Mouse (Mus musculus): ENCODE measurements around the gene Gdf9. TPM values are rescaled to one million over a fixed set of nuclear protein-coding genes. Genes with fewer than 3 reads are reported as not detected.

Gene Gdf9
- total and polyA plus RNA-seq, 3 experiments, result 0.37 to 0.43 (median 0.39) TPM

DNA sequence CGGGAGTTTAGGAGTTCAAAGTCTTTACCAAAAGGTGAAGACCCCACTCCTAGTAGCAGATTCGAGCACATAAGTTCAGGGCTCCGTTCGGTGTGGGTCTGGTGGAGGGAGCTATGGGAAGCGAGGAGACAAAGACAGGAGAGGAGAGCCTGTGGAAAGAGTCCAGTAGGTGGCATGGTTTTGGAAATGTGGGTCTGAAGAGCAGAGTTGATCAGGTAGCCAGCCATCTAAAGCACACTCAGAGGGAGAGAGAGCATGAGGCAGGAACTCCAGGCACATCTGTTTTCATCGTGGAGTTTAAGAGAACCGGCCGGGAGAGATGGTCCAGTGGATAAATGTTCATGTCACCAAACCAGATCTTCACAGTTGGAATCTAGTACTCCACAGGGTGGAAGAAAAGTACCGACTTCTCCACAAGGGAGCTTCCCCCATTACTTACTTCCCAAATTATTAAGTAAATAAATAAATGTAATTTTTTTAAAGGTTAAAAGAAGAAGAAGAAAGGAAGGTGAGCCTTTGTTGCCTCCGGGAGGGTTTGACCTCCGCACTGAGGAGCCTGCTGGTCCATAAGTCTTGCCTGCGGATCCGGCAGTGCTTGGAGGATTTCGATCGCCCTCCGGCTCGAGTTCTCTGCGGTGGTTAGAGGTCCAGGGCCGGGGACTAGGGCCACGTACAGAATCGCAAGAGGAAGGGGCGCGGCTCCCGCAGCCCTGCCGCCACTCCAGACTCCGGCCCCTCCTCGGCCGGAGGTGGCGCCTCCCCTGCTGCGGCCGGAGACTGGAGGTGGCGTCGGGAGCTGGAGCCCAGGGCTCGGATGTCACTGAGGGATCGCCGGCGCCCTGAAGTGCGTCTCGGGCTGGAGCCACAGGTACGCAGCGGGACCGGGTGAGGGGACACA is 25.9 kb downstream of the Gdf9 start, which contains the start of the genes Gm10447 and Shroom1:
Gene Gm10447 (minus strand): TSS at position 637 of the 898 bp plus-strand sequence.
Gene Shroom1 (plus strand): TSS at position 732 of the 898 bp plus-strand sequence.
- TF ChIP-seq CTCF (IDR thresholded peaks at IDR 0.05) (peak; percentile 70), POLR2A (IDR thresholded peaks at IDR 0.05; ENCODE audit: insufficient read depth, low read depth, low read length) (peak; percentile 32), EP300 (IDR thresholded peaks at IDR 0.05; ENCODE audit: insufficient read depth, low read depth, low read length) (no peak)
- peak; percentile 76 to 78 for DNase-seq
- H3K27me3 ChIP-seq (ENCODE audit: control insufficient read depth, insufficient read depth, low read length), result no peaks in the 10 kb centered on the region
- H3K9ac ChIP-seq (ENCODE audit: low read depth, low read length), result peak within 1 kb of the TSS; percentile 76
- peaks cover 2% of the 10 kb centered on the region for H3K4me1 ChIP-seq (ENCODE audit: control insufficient read depth, insufficient read depth, low read length)
- H3K36me3 ChIP-seq (ENCODE audit: control insufficient read depth, insufficient read depth, low read length), result no peaks in the 10 kb centered on the region
- 4% methylated on average over 42 of the region's 42 CpGs for WGBS
- H3K79me2 ChIP-seq (replicated peaks; ENCODE audit: control insufficient read depth, insufficient read depth, low read length), result no peaks in the 10 kb centered on the region
- intact Hi-C loops (cut with DNase I), result no loop called here
- peak within 1 kb of the TSS; percentile 58 for H3K4me3 ChIP-seq
- peak within 1 kb of the TSS; percentile 54 for H3K27ac ChIP-seq

DNA sequence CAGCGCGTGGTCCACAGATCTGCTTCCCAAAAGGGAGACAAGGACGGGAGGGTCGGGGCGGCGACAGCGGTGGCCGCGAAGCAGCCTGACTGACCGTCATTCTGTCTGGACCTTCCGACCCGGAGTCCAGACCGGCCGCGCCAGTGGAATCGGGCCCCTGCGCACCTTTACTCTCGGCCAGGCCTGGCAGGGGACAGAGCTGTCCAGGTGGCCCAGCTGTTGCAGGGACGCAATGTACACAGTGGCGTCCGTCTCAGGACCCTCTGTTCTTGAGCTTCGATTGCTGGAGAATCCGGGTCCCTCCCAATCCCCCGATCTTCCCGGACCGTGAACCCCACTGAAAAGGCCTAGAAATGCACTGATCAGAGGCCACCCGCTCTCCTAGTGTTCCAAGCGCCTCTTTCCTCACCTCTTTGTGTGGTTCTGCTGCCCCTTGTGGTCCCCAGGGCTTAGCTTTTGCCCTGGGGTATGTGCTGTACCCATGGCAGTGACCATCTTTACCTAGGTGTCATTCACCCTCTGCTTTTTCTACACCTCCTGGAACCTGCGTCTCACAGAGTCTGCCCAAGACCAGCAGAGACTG is 26.6 kb downstream of the Gdf9 start:
- H3K36me3 ChIP-seq (ENCODE audit: control insufficient read depth, insufficient read depth, low read length), result no peaks in the 10 kb centered on the region
- peak overlapping the region; percentile 58 for H3K4me3 ChIP-seq
- intact Hi-C loops (cut with DNase I), result no loop called here
- 18% methylated on average over 29 of the region's 29 CpGs for WGBS
- TF ChIP-seq EP300 (IDR thresholded peaks at IDR 0.05; ENCODE audit: insufficient read depth, low read depth, low read length), result no peak
- no peak for TF ChIP-seq POLR2A (IDR thresholded peaks at IDR 0.05; ENCODE audit: insufficient read depth, low read depth, low read length)
- TF ChIP-seq CTCF (IDR thresholded peaks at IDR 0.05), result peak; percentile 33
- H3K27ac ChIP-seq, result peak overlapping the region; percentile 17
- H3K9ac ChIP-seq (ENCODE audit: low read depth, low read length), result peak overlapping the region; percentile 76
- no peaks in the 10 kb centered on the region for H3K79me2 ChIP-seq (replicated peaks; ENCODE audit: control insufficient read depth, insufficient read depth, low read length)
- DNase-seq, result no peak
- peaks cover 2% of the 10 kb centered on the region for H3K4me1 ChIP-seq (ENCODE audit: control insufficient read depth, insufficient read depth, low read length)
- H3K27me3 ChIP-seq (ENCODE audit: control insufficient read depth, insufficient read depth, low read length), result no peaks in the 10 kb centered on the region

DNA sequence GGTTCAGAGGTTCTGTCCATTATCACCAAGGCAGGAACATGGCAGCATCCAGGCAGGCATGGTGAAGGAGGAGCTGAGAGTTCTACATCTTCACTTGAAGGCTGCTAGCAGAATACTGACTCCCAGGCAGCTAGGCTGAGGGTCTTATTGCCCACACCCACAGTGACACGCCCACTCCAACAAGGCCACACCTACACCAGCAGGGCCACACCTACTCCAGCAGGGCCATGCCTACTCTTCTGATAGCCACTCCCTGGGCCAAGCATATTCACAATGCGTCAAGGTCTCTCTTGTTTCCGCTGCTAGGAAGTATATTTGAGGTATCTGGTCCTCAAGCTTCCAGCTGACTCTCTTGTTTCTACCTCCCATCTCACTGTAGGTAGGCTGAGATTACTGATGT is 28.2 kb downstream of the Gdf9 start:
- H3K9ac ChIP-seq (ENCODE audit: low read depth, low read length), result no peak overlapping the region
- no peaks in the 10 kb centered on the region for H3K79me2 ChIP-seq (replicated peaks; ENCODE audit: control insufficient read depth, insufficient read depth, low read length)
- no peaks in the 10 kb centered on the region for H3K36me3 ChIP-seq (ENCODE audit: control insufficient read depth, insufficient read depth, low read length)
- intact Hi-C loops (cut with DNase I), result no loop called here
- H3K4me3 ChIP-seq, result no peak overlapping the region
- no peak for TF ChIP-seq POLR2A (IDR thresholded peaks at IDR 0.05; ENCODE audit: insufficient read depth, low read depth, low read length)
- TF ChIP-seq EP300 (IDR thresholded peaks at IDR 0.05; ENCODE audit: insufficient read depth, low read depth, low read length), result no peak
- no peak for TF ChIP-seq CTCF (IDR thresholded peaks at IDR 0.05)
- peaks cover 2% of the 10 kb centered on the region for H3K4me1 ChIP-seq (ENCODE audit: control insufficient read depth, insufficient read depth, low read length)
- 0 out of 2 replicates have a peak, but pooled peaks cover 2% of the 10 kb centered on the region for H3K27me3 ChIP-seq (ENCODE audit: control insufficient read depth, insufficient read depth, low read length)
- DNase-seq, result no peak
- 71% methylated on average over 3 of the region's 3 CpGs for WGBS
- H3K27ac ChIP-seq, result no peak overlapping the region

DNA sequence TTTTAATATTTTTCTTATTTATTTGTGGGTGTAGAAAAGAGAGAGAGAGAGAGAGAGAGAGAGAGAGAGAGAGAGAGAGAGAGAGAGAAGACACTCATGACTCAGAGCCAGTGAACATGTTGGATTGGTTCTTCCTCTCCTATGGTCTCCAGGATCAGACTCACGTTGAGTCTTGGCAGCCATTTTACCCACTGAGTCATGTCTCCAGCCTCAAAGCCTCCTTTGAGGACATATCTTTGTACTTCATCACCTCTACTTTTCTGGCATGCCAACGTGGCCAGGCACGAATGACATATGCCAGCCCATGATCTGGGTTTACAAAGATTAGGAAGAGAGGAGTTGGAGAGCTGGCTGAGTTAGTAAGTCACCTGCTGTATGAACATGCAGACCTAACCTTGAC is 29.4 kb downstream of the Gdf9 start:
- DNase-seq, result no peak
- intact Hi-C loops (cut with DNase I), result no loop called here
- Histone ChIP-seq H3K27ac (no peak overlapping the region), H3K9ac (ENCODE audit: low read depth, low read length) (no peak overlapping the region), H3K36me3 (ENCODE audit: control insufficient read depth, insufficient read depth, low read length) (no peaks in the 10 kb centered on the region), H3K27me3 (ENCODE audit: control insufficient read depth, insufficient read depth, low read length) (0 out of 2 replicates have a peak, but pooled peaks cover 2% of the 10 kb centered on the region), H3K79me2 (replicated peaks; ENCODE audit: control insufficient read depth, insufficient read depth, low read length) (no peaks in the 10 kb centered on the region), H3K4me1 (ENCODE audit: control insufficient read depth, insufficient read depth, low read length) (peaks cover 2% of the 10 kb centered on the region), H3K4me3 (no peak overlapping the region)
- WGBS, result 60% methylated on average over 3 of the region's 3 CpGs
- TF ChIP-seq CTCF (IDR thresholded peaks at IDR 0.05), result no peak
- no peak for TF ChIP-seq EP300 (IDR thresholded peaks at IDR 0.05; ENCODE audit: insufficient read depth, low read depth, low read length)
- TF ChIP-seq POLR2A (IDR thresholded peaks at IDR 0.05; ENCODE audit: insufficient read depth, low read depth, low read length), result no peak

DNA sequence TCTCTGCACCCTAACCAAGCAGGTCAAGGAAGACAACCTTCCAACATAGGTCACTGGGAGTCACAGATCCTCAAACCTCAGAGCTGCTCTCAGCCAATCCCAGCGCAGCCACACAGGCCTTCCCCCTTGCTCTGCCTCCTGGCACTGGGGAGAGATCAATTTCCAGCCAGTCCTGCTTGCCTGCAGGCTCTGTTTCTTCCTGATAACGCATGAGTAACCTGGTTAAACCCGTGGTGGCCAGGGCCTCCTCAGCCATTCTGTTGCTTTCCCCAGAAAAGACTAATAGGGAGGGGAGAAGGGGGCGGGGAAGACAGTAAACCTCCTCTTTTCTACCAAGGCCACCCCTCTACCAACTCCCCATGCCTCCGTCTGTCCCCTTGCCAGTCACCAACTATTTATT is 30.9 kb downstream of the Gdf9 start:
- Histone ChIP-seq H3K27me3 (ENCODE audit: control insufficient read depth, insufficient read depth, low read length) (0 out of 2 replicates have a peak, but pooled peaks cover 2% of the 10 kb centered on the region), H3K36me3 (ENCODE audit: control insufficient read depth, insufficient read depth, low read length) (no peaks in the 10 kb centered on the region), H3K9ac (ENCODE audit: low read depth, low read length) (no peak overlapping the region), H3K27ac (no peak overlapping the region), H3K4me3 (no peak overlapping the region), H3K79me2 (replicated peaks; ENCODE audit: control insufficient read depth, insufficient read depth, low read length) (no peaks in the 10 kb centered on the region), H3K4me1 (ENCODE audit: control insufficient read depth, insufficient read depth, low read length) (peaks cover 1% of the 10 kb centered on the region; the same call in 1 of the 2 replicates)
- 62% methylated on average over 5 of the region's 5 CpGs for WGBS
- no peak for DNase-seq
- intact Hi-C loops (cut with DNase I), result no loop called here
- TF ChIP-seq CTCF (IDR thresholded peaks at IDR 0.05), result no peak
- no peak for TF ChIP-seq POLR2A (IDR thresholded peaks at IDR 0.05; ENCODE audit: insufficient read depth, low read depth, low read length)
- no peak for TF ChIP-seq EP300 (IDR thresholded peaks at IDR 0.05; ENCODE audit: insufficient read depth, low read depth, low read length)

Data from heart, adult 2 months (tissue).